Mouse (Mus musculus) MEL (cell line): ENCODE results near the gene Mei1. TPM values are rescaled to one million over a fixed set of nuclear protein-coding genes. Genes with fewer than 3 reads are reported as not detected.

ENCODE experiments used
- DNase-seq: peaks from one replicate; pipeline ENCODE4 v3.0.0; 2011; ENCODE audit warnings: low read depth, low spot score
- H3K27ac ChIP-seq: 2 replicates; pipeline ENCODE4 v1.5.1; 2012; ENCODE audit warnings: low read depth, mild to moderate bottlenecking, control low read depth, low read length, moderate library complexity; ENCODE audit not compliant: control insufficient read depth
- H3K27me3 ChIP-seq, 2 experiments: fragments of 150-350 bp in 1 of 2; sonication (generic) in 1 of 2; 2 replicates each; pipeline ENCODE4 v1.6.1; 2012; ENCODE audit warnings: low read length in 2 of 2, mild to moderate bottlenecking in 2 of 2, improper control_type of control experiment in 1 of 2, moderate library complexity in 1 of 2; ENCODE audit not compliant: insufficient read depth in 2 of 2, control insufficient read depth in 1 of 2
- H3K36me3 ChIP-seq, 2 experiments: 2 replicates each; pipeline ENCODE4 v1.6.1; 2012 to 2014; ENCODE audit warnings: low read length in 2 of 2, improper control_type of control experiment in 1 of 2, inconsistent platforms in 1 of 2, mild to moderate bottlenecking in 1 of 2; ENCODE audit not compliant: insufficient read depth in 2 of 2, control insufficient read depth in 1 of 2
- H3K4me1 ChIP-seq, 2 experiments: fragments of 150-350 bp in 1 of 2; sonication (generic) in 1 of 2; 2 replicates each; pipeline ENCODE4 v1.6.1; 2012; ENCODE audit warnings: low read length in 2 of 2, improper control_type of control experiment in 1 of 2, mild to moderate bottlenecking in 1 of 2; ENCODE audit not compliant: insufficient read depth in 2 of 2, control insufficient read depth in 1 of 2
- H3K4me3 ChIP-seq, 2 experiments: fragments of 150-350 bp in 1 of 2; sonication (generic) in 1 of 2; 2 replicates each; pipeline ENCODE4 v1.5.1; 2012; ENCODE audit warnings: low read depth in 2 of 2, low read length in 2 of 2, mild to moderate bottlenecking in 2 of 2, moderate library complexity in 2 of 2, control low read depth in 1 of 2, improper control_type of control experiment in 1 of 2; ENCODE audit not compliant: control insufficient read depth in 1 of 2, insufficient read depth in 1 of 2
- H3K79me2 ChIP-seq: 2 replicates; pipeline ENCODE4 v1.6.1; 2012; ENCODE audit warnings: mild to moderate bottlenecking, low read length, moderate library complexity; ENCODE audit not compliant: control insufficient read depth, poor library complexity, insufficient read depth
- H3K9ac ChIP-seq: 2 replicates; pipeline ENCODE4 v1.6.1; 2012; ENCODE audit warnings: low read depth, mild to moderate bottlenecking, control low read depth, low read length, moderate library complexity; ENCODE audit not compliant: control insufficient read depth, poor library complexity, severe bottlenecking
- H3K9me3 ChIP-seq: fragments of 150-350 bp; sonication (generic); replicated peaks from 2 replicates; pipeline ENCODE4 v1.6.1; 2012; ENCODE audit warnings: mild to moderate bottlenecking, low read length, improper control_type of control experiment, moderate library complexity; ENCODE audit not compliant: insufficient read depth
- BHLHE40 ChIP-seq: IDR thresholded peaks from 2 replicates; pipeline ENCODE4 v1.6.1; 2012; ENCODE audit warnings: low read depth, mild to moderate bottlenecking, inconsistent platforms, low read length, improper control_type of control experiment, borderline replicate concordance
- CHD1 ChIP-seq: IDR thresholded peaks from 2 replicates; pipeline ENCODE4 v1.6.1; 2012; ENCODE audit warnings: low read depth, mild to moderate bottlenecking, inconsistent platforms, low read length, improper control_type of control experiment
- CHD2 ChIP-seq: IDR thresholded peaks from 2 replicates; pipeline ENCODE4 v1.6.1; 2011; ENCODE audit warnings: low read length, improper control_type of control experiment
- CTCF ChIP-seq, 3 experiments: IDR thresholded peaks in 2 of 3; conservative IDR thresholded peaks in 1 of 3; 2 replicates each; pipeline ENCODE4 v1.5.1; 2011 to 2012; ENCODE audit warnings: low read length in 3 of 3, low read depth in 2 of 3, mild to moderate bottlenecking in 2 of 3, improper control_type of control experiment in 1 of 3, inconsistent platforms in 1 of 3, mixed read lengths in 1 of 3, moderate library complexity in 1 of 3; ENCODE audit not compliant: control insufficient read depth in 1 of 3, insufficient read depth in 1 of 3, poor library complexity in 1 of 3, severe bottlenecking in 1 of 3
- E2F4 ChIP-seq: IDR thresholded peaks from 2 replicates; pipeline ENCODE4 v1.6.1; 2011; ENCODE audit warnings: low read depth, low read length, improper control_type of control experiment, borderline replicate concordance
- ELF1 ChIP-seq: IDR thresholded peaks from 2 replicates; pipeline ENCODE4 v1.6.1; 2014; ENCODE audit warnings: low read depth, mild to moderate bottlenecking, inconsistent platforms, low read length, improper control_type of control experiment, moderate library complexity
- EP300 ChIP-seq, 2 experiments: IDR thresholded peaks; 2 replicates each; pipeline ENCODE4 v1.6.1; 2011; ENCODE audit warnings: improper control_type of control experiment in 2 of 2, low read length in 2 of 2, low read depth in 1 of 2, mild to moderate bottlenecking in 1 of 2
- ETS1 ChIP-seq: IDR thresholded peaks from 2 replicates; pipeline ENCODE4 v1.6.1; 2012; ENCODE audit warnings: low read depth, mild to moderate bottlenecking, inconsistent platforms, low read length, improper control_type of control experiment, moderate library complexity
- GABPA ChIP-seq: IDR thresholded peaks from 2 replicates; pipeline ENCODE4 v1.6.1; 2012; ENCODE audit warnings: low read depth, mild to moderate bottlenecking, inconsistent platforms, low read length, improper control_type of control experiment, moderate library complexity
- GATA1 ChIP-seq: IDR thresholded peaks from 2 replicates; pipeline ENCODE4 v1.6.1; 2011; ENCODE audit warnings: low read depth, low read length, improper control_type of control experiment
- HCFC1 ChIP-seq: IDR thresholded peaks from 2 replicates; pipeline ENCODE4 v1.6.1; 2012; ENCODE audit warnings: low read depth, mild to moderate bottlenecking, inconsistent platforms, low read length, improper control_type of control experiment, moderate library complexity
- JUND ChIP-seq: IDR thresholded peaks from 2 replicates; pipeline ENCODE4 v1.6.1; 2011; ENCODE audit warnings: low read depth, mild to moderate bottlenecking, improper control_type of control experiment, low read length
- KAT2A ChIP-seq: conservative IDR thresholded peaks from 2 replicates; pipeline ENCODE4 v1.6.1; 2012; ENCODE audit warnings: low read depth, low read length, improper control_type of control experiment, inconsistent platforms
- MAFK ChIP-seq: IDR thresholded peaks from 2 replicates; pipeline ENCODE4 v1.6.1; 2011; ENCODE audit warnings: low read depth, mild to moderate bottlenecking, low read length, improper control_type of control experiment, borderline replicate concordance
- MAZ ChIP-seq: IDR thresholded peaks from 2 replicates; pipeline ENCODE4 v1.6.1; 2012; ENCODE audit warnings: low read depth, mild to moderate bottlenecking, inconsistent platforms, low read length, improper control_type of control experiment
- MEF2A ChIP-seq: IDR thresholded peaks from 2 replicates; pipeline ENCODE4 v1.6.1; 2014; ENCODE audit warnings: low read depth, mild to moderate bottlenecking, inconsistent platforms, low read length, improper control_type of control experiment; ENCODE audit not compliant: poor library complexity, insufficient replicate concordance, severe bottlenecking; ENCODE audit errors: extremely low read depth
- MXI1 ChIP-seq: IDR thresholded peaks from 2 replicates; pipeline ENCODE4 v1.6.1; 2011; ENCODE audit warnings: mild to moderate bottlenecking, low read depth, low read length, improper control_type of control experiment
- MYB ChIP-seq: IDR thresholded peaks from 2 replicates; pipeline ENCODE4 v1.6.1; 2011; ENCODE audit warnings: mild to moderate bottlenecking, low read depth, low read length, improper control_type of control experiment
- MYC ChIP-seq: IDR thresholded peaks from 2 replicates; pipeline ENCODE4 v1.6.1; 2011; ENCODE audit warnings: low read depth, mild to moderate bottlenecking, low read length, improper control_type of control experiment, moderate library complexity
- NELFE ChIP-seq: IDR thresholded peaks from 2 replicates; pipeline ENCODE4 v1.6.1; 2011; ENCODE audit warnings: low read depth, low read length, improper control_type of control experiment
- NRF1 ChIP-seq: IDR thresholded peaks from 2 replicates; pipeline ENCODE4 v1.6.1; 2014; ENCODE audit warnings: low read depth, mild to moderate bottlenecking, inconsistent platforms, low read length, improper control_type of control experiment, moderate library complexity; ENCODE audit not compliant: poor library complexity, insufficient read depth, severe bottlenecking
- POLR2A ChIP-seq, 2 experiments: IDR thresholded peaks; 2 replicates each; pipeline ENCODE4 v1.6.1; 2011 to 2012; ENCODE audit warnings: low read length in 2 of 2, mild to moderate bottlenecking in 2 of 2, control low read depth in 1 of 2, improper control_type of control experiment in 1 of 2, low read depth in 1 of 2, moderate library complexity in 1 of 2; ENCODE audit not compliant: control insufficient read depth in 1 of 2, insufficient read depth in 1 of 2, poor library complexity in 1 of 2
- POLR2AphosphoS2 ChIP-seq: IDR thresholded peaks from 2 replicates; pipeline ENCODE4 v1.6.1; 2011; ENCODE audit warnings: low read length, improper control_type of control experiment
- POLR2AphosphoS5 ChIP-seq: IDR thresholded peaks from 2 replicates; pipeline ENCODE4 v1.6.1; 2012; ENCODE audit warnings: low read depth, borderline replicate concordance, mild to moderate bottlenecking, inconsistent platforms, low read length, moderate library complexity, mixed read lengths
- RAD21 ChIP-seq: IDR thresholded peaks from 2 replicates; pipeline ENCODE4 v1.6.1; 2011; ENCODE audit warnings: mild to moderate bottlenecking, low read depth, low read length, improper control_type of control experiment
- RCOR1 ChIP-seq: IDR thresholded peaks from 2 replicates; pipeline ENCODE4 v1.6.1; 2012; ENCODE audit warnings: low read depth, mild to moderate bottlenecking, inconsistent platforms, low read length, improper control_type of control experiment
- SMC3 ChIP-seq: IDR thresholded peaks from 2 replicates; pipeline ENCODE4 v1.6.1; 2011; ENCODE audit warnings: low read depth, low read length, improper control_type of control experiment
- TAL1 ChIP-seq: IDR thresholded peaks from 2 replicates; pipeline ENCODE4 v1.6.1; 2012; ENCODE audit warnings: mild to moderate bottlenecking, inconsistent platforms, low read length, moderate library complexity, mixed read lengths
- TBP ChIP-seq: IDR thresholded peaks from 2 replicates; pipeline ENCODE4 v1.8.0; 2011; ENCODE audit warnings: low read depth, low read length, improper control_type of control experiment
- TCF12 ChIP-seq: IDR thresholded peaks from 2 replicates; pipeline ENCODE4 v1.6.1; 2014; ENCODE audit warnings: low read depth, mild to moderate bottlenecking, inconsistent platforms, low read length, improper control_type of control experiment, moderate library complexity
- UBTF ChIP-seq: IDR thresholded peaks from 2 replicates; pipeline ENCODE4 v1.6.1; 2012; ENCODE audit warnings: low read depth, mild to moderate bottlenecking, inconsistent platforms, low read length, improper control_type of control experiment, moderate library complexity, borderline replicate concordance; ENCODE audit not compliant: insufficient read depth
- USF1 ChIP-seq: IDR thresholded peaks from 2 replicates; pipeline ENCODE4 v1.6.1; 2014; ENCODE audit warnings: low read depth, mild to moderate bottlenecking, inconsistent platforms, low read length, improper control_type of control experiment, moderate library complexity
- USF2 ChIP-seq, 2 experiments: IDR thresholded peaks; 2 replicates each; pipeline ENCODE4 v1.6.1; 2011 to 2012; ENCODE audit warnings: improper control_type of control experiment in 2 of 2, low read length in 2 of 2, borderline replicate concordance in 1 of 2, inconsistent platforms in 1 of 2, low read depth in 1 of 2, mild to moderate bottlenecking in 1 of 2; ENCODE audit not compliant: insufficient read depth in 1 of 2
- ZC3H11A ChIP-seq: IDR thresholded peaks from 2 replicates; pipeline ENCODE4 v1.6.1; 2012; ENCODE audit warnings: low read depth, mild to moderate bottlenecking, inconsistent platforms, low read length, improper control_type of control experiment
- polyA plus RNA-seq, 2 experiments: library from polyadenylated mRNA; stranded (reverse) in 1 of 2; unstranded in 1 of 2; fragments of >175 nt in 1 of 2; fragments of >200 nt in 1 of 2; gene quantifications; 2 replicates each; pipeline versions ENCODE4 v1.2.1 to v1.2.4; 2012; ENCODE audit warnings: low replicate concordance in 2 of 2, low read depth in 1 of 2; ENCODE audit not compliant: insufficient read length in 2 of 2, insufficient read depth in 1 of 2, missing spikeins in 1 of 2
- total RNA-seq: library from RNA; depleted of rRNA; stranded (reverse); fragments of 300-350 nt; gene quantifications from 2 replicates; pipeline ENCODE4 v1.2.3, GENCODE M21; 2012

The Mei1 gene
- total and polyA plus RNA-seq, 3 experiments: not detected

DNA sequence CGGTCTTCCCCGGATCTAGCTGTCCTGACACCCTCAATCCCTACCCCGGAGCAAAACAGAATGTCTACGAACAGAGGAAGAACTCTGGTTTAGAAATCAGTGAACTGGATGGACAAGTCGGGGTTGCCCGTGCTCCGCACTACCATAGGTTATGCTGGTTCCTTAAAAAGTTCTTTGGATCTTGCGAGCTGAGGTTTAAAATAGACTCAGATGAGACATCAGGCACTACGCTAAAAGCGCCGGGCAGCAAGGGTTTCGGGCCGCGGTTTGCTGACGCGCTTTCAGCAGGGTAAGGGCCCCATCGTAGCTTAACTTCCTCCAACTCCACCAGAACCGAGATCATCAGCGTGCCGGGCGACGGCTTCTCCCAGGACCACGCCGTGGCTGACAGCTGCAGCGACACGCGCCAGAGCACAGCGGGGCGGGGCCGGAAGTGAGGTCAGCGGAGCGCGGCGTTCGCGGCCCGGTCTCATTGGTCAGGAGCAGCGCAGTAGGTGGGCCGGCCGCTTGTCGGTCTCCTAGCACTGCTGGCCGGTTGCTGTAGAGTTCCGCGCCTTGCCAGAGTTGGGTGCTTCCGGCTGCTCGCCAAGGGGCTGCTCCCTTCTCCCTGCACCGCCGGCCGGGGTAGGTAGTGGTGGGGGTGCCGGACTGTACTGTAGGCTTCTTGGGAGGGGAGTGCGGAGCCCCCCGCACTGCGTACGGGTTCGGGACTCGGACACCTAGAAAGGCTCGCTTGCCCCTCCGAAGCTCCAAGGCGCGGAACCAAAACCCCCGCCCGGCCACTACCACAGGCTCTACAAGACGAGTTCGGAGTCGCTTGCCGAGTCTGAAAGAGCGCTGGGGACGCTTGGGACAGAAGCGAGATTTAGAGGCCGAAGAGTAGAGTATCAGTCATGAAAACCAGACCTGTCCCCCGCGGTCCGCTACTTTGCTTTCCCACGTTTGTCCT, 57.9 kb downstream of the Mei1 start, which contains the start of gene Ccdc134:
Gene Ccdc134 (plus strand): TSS at position 497 of the 949 bp plus-strand sequence.
- Histone ChIP-seq H3K4me3 (peak within 1 kb of the TSS; percentile 72 to 76), H3K9ac (peak within 1 kb of the TSS; percentile 85), H3K27ac (peak within 1 kb of the TSS; percentile 63), H3K36me3 (peaks cover 0 to 3% of the 10 kb centered on the region in 2 experiments; a peak in 1 of 4 replicates), H3K79me2 (peaks cover 4% of the 10 kb centered on the region; the same call in 1 of the 2 replicates), H3K9me3 (no peaks in the 10 kb centered on the region), H3K27me3 (no peaks in the 10 kb centered on the region), H3K4me1 (peaks cover 0 to 12% of the 10 kb centered on the region in 2 experiments; a peak in 1 of 4 replicates)
- DNase-seq: peak; percentile 98
- peak; percentile 66 for TF ChIP-seq TBP
- peak; percentile 45 for TF ChIP-seq TCF12
- no peak for TF ChIP-seq MEF2A
- peak; percentile 77 for TF ChIP-seq POLR2AphosphoS2
- TF ChIP-seq EP300 (IDR thresholded peaks at IDR 0.05; ENCODE audit: low read depth in 1 of 2, low read length in 2 of 2): no peak
- TF ChIP-seq CHD1: no peak
- TF ChIP-seq ETS1: peak; percentile 69; the same call in 1 of the 2 replicates
- TF ChIP-seq SMC3: no peak
- TF ChIP-seq MAFK: no peak
- TF ChIP-seq GABPA: no peak
- no peak for TF ChIP-seq JUND
- TF ChIP-seq MYB: no peak
- peak; percentile 80 for TF ChIP-seq HCFC1
- TF ChIP-seq NRF1: 0 out of 2 replicates have a peak, but pooled peaks have one; percentile 23
- TF ChIP-seq NELFE: peak; percentile 76; the same call in 1 of the 2 replicates
- TF ChIP-seq POLR2AphosphoS5: no peak
- peak; percentile 82 to 94 for TF ChIP-seq POLR2A (IDR thresholded peaks at IDR 0.05; ENCODE audit: control insufficient read depth in 1 of 2, insufficient read depth in 1 of 2, low read depth in 1 of 2, low read length in 2 of 2, poor library complexity in 1 of 2)
- TF ChIP-seq RCOR1: no peak; the same call in 1 of the 2 replicates
- no peak for TF ChIP-seq ZC3H11A
- TF ChIP-seq MAZ: 0 out of 2 replicates have a peak, but pooled peaks have one; percentile 64
- TF ChIP-seq USF1: peak; percentile 11; the same call in 1 of the 2 replicates
- no peak for TF ChIP-seq GATA1
- TF ChIP-seq MYC: peak; percentile 96
- no peak for TF ChIP-seq UBTF
- no peak for TF ChIP-seq KAT2A
- no peak for TF ChIP-seq TAL1
- no peak for TF ChIP-seq CHD2
- TF ChIP-seq RAD21: no peak
- peak; percentile 57; the same call in 1 of the 2 replicates for TF ChIP-seq ELF1
- TF ChIP-seq MXI1: peak; percentile 100
- TF ChIP-seq BHLHE40: no peak
- TF ChIP-seq CTCF (IDR thresholded peaks at IDR 0.05 in 2 of 3, conservative IDR thresholded peaks at IDR 0.05 in 1 of 3; ENCODE audit: control insufficient read depth in 1 of 3, insufficient read depth in 1 of 3, low read depth in 2 of 3, low read length in 3 of 3, poor library complexity in 1 of 3, severe bottlenecking in 1 of 3): no peak
- TF ChIP-seq USF2 (IDR thresholded peaks at IDR 0.05; ENCODE audit: borderline replicate concordance in 1 of 2, insufficient read depth in 1 of 2, low read depth in 1 of 2, low read length in 2 of 2): no peak
- TF ChIP-seq E2F4: no peak
